Mouse (Mus musculus): ENCODE measurements at regions not wholly inside any gene's neighbourhood (a gene's known extent, or its start where the extent isn't known, plus 50 kb on each side); places are given as distances from the start of the nearest gene placed in this dataset.

GRCm38 (mm10) chr6:100517662-100518061 lies 153.3 kb downstream of the Shq1 start:
- TF ChIP-seq CTCF (IDR thresholded peaks at IDR 0.05; ENCODE audit: extremely low read depth, insufficient read depth, low read length) (no peak), POLR2A (IDR thresholded peaks at IDR 0.05; ENCODE audit: extremely low read depth, insufficient read depth, low read length) (no peak)

Data from cortical plate, adult 2 months (tissue).